Mouse (Mus musculus) MEL (cell line): ENCODE results near the gene Llph. TPM values are rescaled to one million over a fixed set of nuclear protein-coding genes. Genes with fewer than 3 reads are reported as not detected.

Experiments used
- DNase-seq: peaks from one replicate; pipeline ENCODE4 v3.0.0; 2011; ENCODE audit warnings: low read depth, low spot score
- H3K27ac ChIP-seq: 2 replicates; pipeline ENCODE4 v1.5.1; 2012; ENCODE audit warnings: low read depth, mild to moderate bottlenecking, control low read depth, low read length, moderate library complexity; ENCODE audit not compliant: control insufficient read depth
- H3K27me3 ChIP-seq, 2 experiments: fragments of 150-350 bp in 1 of 2; sonication (generic) in 1 of 2; 2 replicates each; pipeline ENCODE4 v1.6.1; 2012; ENCODE audit warnings: low read length in 2 of 2, mild to moderate bottlenecking in 2 of 2, improper control_type of control experiment in 1 of 2, moderate library complexity in 1 of 2; ENCODE audit not compliant: insufficient read depth in 2 of 2, control insufficient read depth in 1 of 2
- H3K36me3 ChIP-seq, 2 experiments: 2 replicates each; pipeline ENCODE4 v1.6.1; 2012 to 2014; ENCODE audit warnings: low read length in 2 of 2, improper control_type of control experiment in 1 of 2, inconsistent platforms in 1 of 2, mild to moderate bottlenecking in 1 of 2; ENCODE audit not compliant: insufficient read depth in 2 of 2, control insufficient read depth in 1 of 2
- H3K4me1 ChIP-seq, 2 experiments: fragments of 150-350 bp in 1 of 2; sonication (generic) in 1 of 2; 2 replicates each; pipeline ENCODE4 v1.6.1; 2012; ENCODE audit warnings: low read length in 2 of 2, improper control_type of control experiment in 1 of 2, mild to moderate bottlenecking in 1 of 2; ENCODE audit not compliant: insufficient read depth in 2 of 2, control insufficient read depth in 1 of 2
- H3K4me3 ChIP-seq, 2 experiments: fragments of 150-350 bp in 1 of 2; sonication (generic) in 1 of 2; 2 replicates each; pipeline ENCODE4 v1.5.1; 2012; ENCODE audit warnings: low read depth in 2 of 2, low read length in 2 of 2, mild to moderate bottlenecking in 2 of 2, moderate library complexity in 2 of 2, control low read depth in 1 of 2, improper control_type of control experiment in 1 of 2; ENCODE audit not compliant: control insufficient read depth in 1 of 2, insufficient read depth in 1 of 2
- H3K79me2 ChIP-seq: 2 replicates; pipeline ENCODE4 v1.6.1; 2012; ENCODE audit warnings: mild to moderate bottlenecking, low read length, moderate library complexity; ENCODE audit not compliant: control insufficient read depth, poor library complexity, insufficient read depth
- H3K9ac ChIP-seq: 2 replicates; pipeline ENCODE4 v1.6.1; 2012; ENCODE audit warnings: low read depth, mild to moderate bottlenecking, control low read depth, low read length, moderate library complexity; ENCODE audit not compliant: control insufficient read depth, poor library complexity, severe bottlenecking
- H3K9me3 ChIP-seq: fragments of 150-350 bp; sonication (generic); replicated peaks from 2 replicates; pipeline ENCODE4 v1.6.1; 2012; ENCODE audit warnings: mild to moderate bottlenecking, low read length, improper control_type of control experiment, moderate library complexity; ENCODE audit not compliant: insufficient read depth
- CHD2 ChIP-seq: IDR thresholded peaks from 2 replicates; pipeline ENCODE4 v1.6.1; 2011; ENCODE audit warnings: low read length, improper control_type of control experiment
- CTCF ChIP-seq, 3 experiments: IDR thresholded peaks in 2 of 3; conservative IDR thresholded peaks in 1 of 3; 2 replicates each; pipeline ENCODE4 v1.5.1; 2011 to 2012; ENCODE audit warnings: low read length in 3 of 3, low read depth in 2 of 3, mild to moderate bottlenecking in 2 of 3, improper control_type of control experiment in 1 of 3, inconsistent platforms in 1 of 3, mixed read lengths in 1 of 3, moderate library complexity in 1 of 3; ENCODE audit not compliant: control insufficient read depth in 1 of 3, insufficient read depth in 1 of 3, poor library complexity in 1 of 3, severe bottlenecking in 1 of 3
- EP300 ChIP-seq, 2 experiments: IDR thresholded peaks; 2 replicates each; pipeline ENCODE4 v1.6.1; 2011; ENCODE audit warnings: improper control_type of control experiment in 2 of 2, low read length in 2 of 2, low read depth in 1 of 2, mild to moderate bottlenecking in 1 of 2
- ETS1 ChIP-seq: IDR thresholded peaks from 2 replicates; pipeline ENCODE4 v1.6.1; 2012; ENCODE audit warnings: low read depth, mild to moderate bottlenecking, inconsistent platforms, low read length, improper control_type of control experiment, moderate library complexity
- GABPA ChIP-seq: IDR thresholded peaks from 2 replicates; pipeline ENCODE4 v1.6.1; 2012; ENCODE audit warnings: low read depth, mild to moderate bottlenecking, inconsistent platforms, low read length, improper control_type of control experiment, moderate library complexity
- GATA1 ChIP-seq: IDR thresholded peaks from 2 replicates; pipeline ENCODE4 v1.6.1; 2011; ENCODE audit warnings: low read depth, low read length, improper control_type of control experiment
- MAFK ChIP-seq: IDR thresholded peaks from 2 replicates; pipeline ENCODE4 v1.6.1; 2011; ENCODE audit warnings: low read depth, mild to moderate bottlenecking, low read length, improper control_type of control experiment, borderline replicate concordance
- MAX ChIP-seq: IDR thresholded peaks from 2 replicates; pipeline ENCODE4 v1.6.1; 2011; ENCODE audit warnings: low read length, improper control_type of control experiment
- MAZ ChIP-seq: IDR thresholded peaks from 2 replicates; pipeline ENCODE4 v1.6.1; 2012; ENCODE audit warnings: low read depth, mild to moderate bottlenecking, inconsistent platforms, low read length, improper control_type of control experiment
- MYB ChIP-seq: IDR thresholded peaks from 2 replicates; pipeline ENCODE4 v1.6.1; 2011; ENCODE audit warnings: mild to moderate bottlenecking, low read depth, low read length, improper control_type of control experiment
- MYC ChIP-seq: IDR thresholded peaks from 2 replicates; pipeline ENCODE4 v1.6.1; 2011; ENCODE audit warnings: low read depth, mild to moderate bottlenecking, low read length, improper control_type of control experiment, moderate library complexity
- POLR2A ChIP-seq, 2 experiments: IDR thresholded peaks; 2 replicates each; pipeline ENCODE4 v1.6.1; 2011 to 2012; ENCODE audit warnings: low read length in 2 of 2, mild to moderate bottlenecking in 2 of 2, control low read depth in 1 of 2, improper control_type of control experiment in 1 of 2, low read depth in 1 of 2, moderate library complexity in 1 of 2; ENCODE audit not compliant: control insufficient read depth in 1 of 2, insufficient read depth in 1 of 2, poor library complexity in 1 of 2
- POLR2AphosphoS5 ChIP-seq: IDR thresholded peaks from 2 replicates; pipeline ENCODE4 v1.6.1; 2012; ENCODE audit warnings: low read depth, borderline replicate concordance, mild to moderate bottlenecking, inconsistent platforms, low read length, moderate library complexity, mixed read lengths
- RAD21 ChIP-seq: IDR thresholded peaks from 2 replicates; pipeline ENCODE4 v1.6.1; 2011; ENCODE audit warnings: mild to moderate bottlenecking, low read depth, low read length, improper control_type of control experiment
- RCOR1 ChIP-seq: IDR thresholded peaks from 2 replicates; pipeline ENCODE4 v1.6.1; 2012; ENCODE audit warnings: low read depth, mild to moderate bottlenecking, inconsistent platforms, low read length, improper control_type of control experiment
- SIN3A ChIP-seq: IDR thresholded peaks from 2 replicates; pipeline ENCODE4 v1.6.1; 2012; ENCODE audit warnings: low read length, improper control_type of control experiment, inconsistent platforms
- SMC3 ChIP-seq: IDR thresholded peaks from 2 replicates; pipeline ENCODE4 v1.6.1; 2011; ENCODE audit warnings: low read depth, low read length, improper control_type of control experiment
- TCF12 ChIP-seq: IDR thresholded peaks from 2 replicates; pipeline ENCODE4 v1.6.1; 2014; ENCODE audit warnings: low read depth, mild to moderate bottlenecking, inconsistent platforms, low read length, improper control_type of control experiment, moderate library complexity
- USF1 ChIP-seq: IDR thresholded peaks from 2 replicates; pipeline ENCODE4 v1.6.1; 2014; ENCODE audit warnings: low read depth, mild to moderate bottlenecking, inconsistent platforms, low read length, improper control_type of control experiment, moderate library complexity
- USF2 ChIP-seq, 2 experiments: IDR thresholded peaks; 2 replicates each; pipeline ENCODE4 v1.6.1; 2011 to 2012; ENCODE audit warnings: improper control_type of control experiment in 2 of 2, low read length in 2 of 2, borderline replicate concordance in 1 of 2, inconsistent platforms in 1 of 2, low read depth in 1 of 2, mild to moderate bottlenecking in 1 of 2; ENCODE audit not compliant: insufficient read depth in 1 of 2
- ZMIZ1 ChIP-seq: IDR thresholded peaks from 2 replicates; pipeline ENCODE4 v1.6.1; 2012; ENCODE audit warnings: low read depth, mild to moderate bottlenecking, inconsistent platforms, low read length, improper control_type of control experiment, moderate library complexity
- polyA plus RNA-seq, 2 experiments: library from polyadenylated mRNA; stranded (reverse) in 1 of 2; unstranded in 1 of 2; fragments of >175 nt in 1 of 2; fragments of >200 nt in 1 of 2; gene quantifications; 2 replicates each; pipeline versions ENCODE4 v1.2.1 to v1.2.4; 2012; ENCODE audit warnings: low replicate concordance in 2 of 2, low read depth in 1 of 2; ENCODE audit not compliant: insufficient read length in 2 of 2, insufficient read depth in 1 of 2, missing spikeins in 1 of 2
- total RNA-seq: library from RNA; depleted of rRNA; stranded (reverse); fragments of 300-350 nt; gene quantifications from 2 replicates; pipeline ENCODE4 v1.2.3, GENCODE M21; 2012

The Llph gene
- total and polyA plus RNA-seq, 3 experiments, result 97.5 to 243 TPM; not detected in 1

GRCm38 (mm10) chr10:120204591-120205210 lies 22.2 kb upstream of the Llph start:
- Histone ChIP-seq H3K4me1 (peaks cover 0 to under 1% of the 10 kb centered on the region in 2 experiments; a peak in 1 of 4 replicates), H3K9me3 (no peaks in the 10 kb centered on the region), H3K36me3 (peaks cover 0 to 2% of the 10 kb centered on the region in 2 experiments; a peak in 1 of 4 replicates), H3K4me3 (no peak overlapping the region), H3K27me3 (peaks cover 0 to 2% of the 10 kb centered on the region in 2 experiments; a peak in 2 of 4 replicates), H3K9ac (no peak overlapping the region), H3K79me2 (peaks cover 6% of the 10 kb centered on the region), H3K27ac (no peak overlapping the region)
- DNase-seq, result no peak
- no peak for TF ChIP-seq MAX
- no peak for TF ChIP-seq POLR2A (IDR thresholded peaks at IDR 0.05; ENCODE audit: control insufficient read depth in 1 of 2, insufficient read depth in 1 of 2, low read depth in 1 of 2, low read length in 2 of 2, poor library complexity in 1 of 2)
- TF ChIP-seq RAD21, result no peak
- no peak for TF ChIP-seq MYC
- no peak for TF ChIP-seq GABPA
- TF ChIP-seq SIN3A, result no peak
- no peak for TF ChIP-seq MAFK
- no peak for TF ChIP-seq POLR2AphosphoS5
- no peak for TF ChIP-seq CHD2
- no peak for TF ChIP-seq MYB
- TF ChIP-seq ETS1, result no peak
- TF ChIP-seq MAZ, result no peak
- TF ChIP-seq TCF12, result no peak
- no peak for TF ChIP-seq ZMIZ1
- no peak for TF ChIP-seq RCOR1

GRCm38 (mm10) chr10:120208015-120208414 lies 18.9 kb upstream of the Llph start:
- Histone ChIP-seq H3K9ac (no peak overlapping the region), H3K36me3 (peaks cover 0 to 5% of the 10 kb centered on the region in 2 experiments; a peak in 2 of 4 replicates), H3K79me2 (peaks cover 9% of the 10 kb centered on the region), H3K4me3 (no peak overlapping the region), H3K4me1 (peaks cover 2 to 3% of the 10 kb centered on the region in 2 experiments; a peak in 1 of 4 replicates), H3K27me3 (peaks cover 0 to 2% of the 10 kb centered on the region in 2 experiments; a peak in 2 of 4 replicates), H3K9me3 (no peaks in the 10 kb centered on the region), H3K27ac (no peak overlapping the region)
- no peak for DNase-seq
- TF ChIP-seq USF2 (IDR thresholded peaks at IDR 0.05; ENCODE audit: borderline replicate concordance in 1 of 2, insufficient read depth in 1 of 2, low read depth in 1 of 2, low read length in 2 of 2) (no peak), MYC (no peak), EP300 (IDR thresholded peaks at IDR 0.05; ENCODE audit: low read depth in 1 of 2, low read length in 2 of 2) (no peak), SMC3 (no peak), ZMIZ1 (no peak), SIN3A (no peak), USF1 (no peak), TCF12 (no peak), CTCF (IDR thresholded peaks at IDR 0.05 in 2 of 3, conservative IDR thresholded peaks at IDR 0.05 in 1 of 3; ENCODE audit: control insufficient read depth in 1 of 3, insufficient read depth in 1 of 3, low read depth in 2 of 3, low read length in 3 of 3, poor library complexity in 1 of 3, severe bottlenecking in 1 of 3) (no peak), GATA1 (no peak)
- TF ChIP-seq, all 39 proteins: peak for 0
